ENCODE assay signal across 8 mouse cellular contexts in genomic region chr7:101503351-101503750, GRCm38 (mm10).
A peak's percentile ranks its signal among the peaks of the same experiment; 100 is the strongest.
DNase-seq lines count a peak whose midpoint lies in the region; ATAC-seq and TF ChIP-seq lines count a peak whose summit lies in the region.

No protein-coding gene starts in this region.

- no peak overlapping the region for H3K4me3 ChIP-seq in kidney, embryonic 14.5 days (ENCODE audit: low read length)
- H3K4me3 ChIP-seq in megakaryocyte, embryonic 14.5 days (replicated peaks): peak overlapping the region; percentile 5

- H3K4me1 ChIP-seq in kidney, embryonic 14.5 days (ENCODE audit: control insufficient read depth, insufficient read depth, low read length): peaks cover 3% of the 10 kb centered on the region; the same call in 1 of the 2 replicates
- peaks cover 24% of the 10 kb centered on the region for H3K4me1 ChIP-seq in megakaryocyte, embryonic 14.5 days

- peak; percentile 70 to 92 for DNase-seq in adrenal gland, adult (ENCODE audit: inconsistent age in 2 of 2, low spot score in 1 of 2)
- no peak for DNase-seq in adrenal gland, postnatal 4 days (ENCODE audit: low spot score in 2 of 2)
- peak; percentile 75 for DNase-seq in CD4-positive helper T cell, adult 2 months (ENCODE audit: low read depth, low spot score)
- DNase-seq in brain, embryonic 14.5 days (ENCODE audit: low read depth): peak; percentile 57
- peak; percentile 82 for DNase-seq in gastrocnemius, adult 18-20 months (ENCODE audit: low spot score)
- DNase-seq in spleen, postnatal 10 days (ENCODE audit: low spot score in 2 of 2): peak; percentile 40 to 68

- no peak for TF ChIP-seq POLR2A in brain, embryonic 14.5 days (IDR thresholded peaks at IDR 0.05; ENCODE audit: borderline replicate concordance, extremely low read depth, insufficient read depth, insufficient read length, poor library complexity, severe bottlenecking)

- H3K9ac ChIP-seq in kidney, embryonic 14.5 days (ENCODE audit: low read depth, low read length): no peak overlapping the region

- WGBS in kidney, embryonic 14.5 days: 27% methylated on average over 8 of the region's 8 CpGs

- H3K27ac ChIP-seq in kidney, embryonic 14.5 days (ENCODE audit: low read depth, low read length): no peak overlapping the region

- H3K9me3 ChIP-seq in kidney, embryonic 14.5 days (ENCODE audit: control insufficient read depth, low read length): no peaks in the 10 kb centered on the region
- no peaks in the 10 kb centered on the region for H3K9me3 ChIP-seq in megakaryocyte, embryonic 14.5 days

- ATAC-seq in kidney, embryonic 14.5 days (ENCODE audit: low FRiP score, low TSS enrichment): peak; percentile 10; the same call in 1 of the 2 replicates

- no peaks in the 10 kb centered on the region for H3K36me3 ChIP-seq in kidney, embryonic 14.5 days (ENCODE audit: control insufficient read depth, insufficient read depth, low read length)
- no peaks in the 10 kb centered on the region for H3K36me3 ChIP-seq in megakaryocyte, embryonic 14.5 days (replicated peaks; ENCODE audit: low read length)

- TF ChIP-seq CTCF in brain, embryonic 14.5 days (IDR thresholded peaks at IDR 0.05; ENCODE audit: borderline replicate concordance, extremely low read depth, insufficient read depth, insufficient read length): peak; percentile 77

- H3K4me2 ChIP-seq in kidney, embryonic 14.5 days (replicated peaks; ENCODE audit: low read depth, low read length): no peak overlapping the region

- H3K27me3 ChIP-seq in kidney, embryonic 14.5 days (ENCODE audit: control insufficient read depth, insufficient read depth, low read length): peaks cover 10% of the 10 kb centered on the region
- H3K27me3 ChIP-seq in megakaryocyte, embryonic 14.5 days (replicated peaks): peaks cover 70% of the 10 kb centered on the region

Comparison
In these comparisons a context has a peak if more than half of its experiments do, and no peak if none do; other contexts are left out.
1. DNase-seq: peak in adrenal gland, adult (2 of 2), CD4-positive helper T cell, adult 2 months (single experiment), brain, embryonic 14.5 days (single experiment), gastrocnemius, adult 18-20 months (single experiment) and spleen, postnatal 10 days (2 of 2); none in adrenal gland, postnatal 4 days (0 of 2).